Mouse (Mus musculus): ENCODE measurements at regions not wholly inside any gene's neighbourhood (a gene's known extent, or its start where the extent isn't known, plus 50 kb on each side); places are given as distances from the start of the nearest gene placed in this dataset.

DNA sequence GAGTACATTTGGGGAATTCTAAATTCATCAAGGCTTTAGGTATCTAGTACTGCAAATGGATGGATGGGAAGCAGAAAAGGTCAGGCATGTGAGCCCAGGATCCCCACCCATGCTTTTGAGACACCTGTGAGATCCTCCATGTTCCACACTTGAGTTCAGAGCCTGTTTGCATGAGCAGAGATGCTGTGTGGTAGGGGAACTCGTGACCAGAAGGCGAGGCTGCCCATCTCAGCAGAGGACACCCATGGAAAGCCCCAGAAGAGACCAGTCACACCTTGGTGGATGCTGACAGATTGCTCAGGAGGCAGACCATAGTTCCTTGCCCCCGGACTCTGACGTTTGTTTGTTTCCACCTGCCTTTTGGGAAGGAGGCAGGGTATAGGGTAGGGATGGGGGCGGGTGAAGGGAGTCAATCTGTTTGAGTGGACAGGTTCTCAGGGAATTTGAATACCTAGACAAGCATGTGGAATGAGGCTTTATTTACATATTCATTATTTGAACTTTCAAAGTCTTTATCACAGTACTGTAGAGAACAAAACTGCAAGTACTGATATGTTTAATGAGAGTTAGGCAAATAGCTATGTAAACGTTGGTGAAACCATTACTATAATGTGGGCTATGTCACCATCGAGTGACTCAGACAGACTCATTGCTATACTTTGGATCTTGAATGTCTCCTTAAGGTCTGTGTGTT, 278.5 kb downstream of the Dhx35 start:
- WGBS = 85% methylated on average over 7 of the region's 7 CpGs
- H3K27me3 ChIP-seq = peaks cover 54% of the 10 kb centered on the region
- no peak overlapping the region for H3K4me3 ChIP-seq
- H3K36me3 ChIP-seq = no peaks in the 10 kb centered on the region
- no peak overlapping the region for H3K4me2 ChIP-seq (replicated peaks)
- no peaks in the 10 kb centered on the region for H3K9me3 ChIP-seq (replicated peaks)
- no peak for ATAC-seq (ENCODE audit: low FRiP score)
- H3K27ac ChIP-seq = no peak overlapping the region
- H3K4me1 ChIP-seq = peaks cover 7% of the 10 kb centered on the region
- H3K9ac ChIP-seq = no peak overlapping the region

DNA sequence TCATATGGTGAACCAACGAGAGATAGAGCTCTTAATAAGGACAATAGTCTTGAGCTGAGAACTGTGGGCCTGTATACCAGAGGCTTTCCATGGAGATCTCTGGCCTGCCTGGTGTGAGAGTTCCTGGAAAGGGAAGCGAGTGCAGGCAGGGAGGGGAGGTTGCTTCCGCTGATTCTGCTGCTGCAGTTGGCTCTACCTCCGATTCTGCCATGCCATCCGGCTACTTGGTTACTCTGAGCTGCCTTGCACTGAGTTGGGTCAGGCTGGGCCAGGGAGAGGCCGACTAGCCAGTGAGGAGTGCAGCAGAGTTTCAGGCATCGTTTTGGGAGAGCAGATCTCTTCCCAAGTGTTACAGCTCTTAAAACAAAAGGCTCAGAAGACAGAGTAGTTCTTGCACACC, 285.2 kb downstream of the Dhx35 start:
- H3K4me3 ChIP-seq = no peak overlapping the region
- 79% methylated on average over 7 of the region's 7 CpGs for WGBS
- no peak for ATAC-seq (ENCODE audit: low FRiP score)
- H3K9me3 ChIP-seq (replicated peaks) = no peaks in the 10 kb centered on the region
- H3K9ac ChIP-seq = no peak overlapping the region
- H3K4me2 ChIP-seq (replicated peaks) = no peak overlapping the region
- H3K4me1 ChIP-seq = no peaks in the 10 kb centered on the region
- H3K27me3 ChIP-seq = peaks cover 14% of the 10 kb centered on the region
- H3K27ac ChIP-seq = no peak overlapping the region
- no peaks in the 10 kb centered on the region for H3K36me3 ChIP-seq

DNA sequence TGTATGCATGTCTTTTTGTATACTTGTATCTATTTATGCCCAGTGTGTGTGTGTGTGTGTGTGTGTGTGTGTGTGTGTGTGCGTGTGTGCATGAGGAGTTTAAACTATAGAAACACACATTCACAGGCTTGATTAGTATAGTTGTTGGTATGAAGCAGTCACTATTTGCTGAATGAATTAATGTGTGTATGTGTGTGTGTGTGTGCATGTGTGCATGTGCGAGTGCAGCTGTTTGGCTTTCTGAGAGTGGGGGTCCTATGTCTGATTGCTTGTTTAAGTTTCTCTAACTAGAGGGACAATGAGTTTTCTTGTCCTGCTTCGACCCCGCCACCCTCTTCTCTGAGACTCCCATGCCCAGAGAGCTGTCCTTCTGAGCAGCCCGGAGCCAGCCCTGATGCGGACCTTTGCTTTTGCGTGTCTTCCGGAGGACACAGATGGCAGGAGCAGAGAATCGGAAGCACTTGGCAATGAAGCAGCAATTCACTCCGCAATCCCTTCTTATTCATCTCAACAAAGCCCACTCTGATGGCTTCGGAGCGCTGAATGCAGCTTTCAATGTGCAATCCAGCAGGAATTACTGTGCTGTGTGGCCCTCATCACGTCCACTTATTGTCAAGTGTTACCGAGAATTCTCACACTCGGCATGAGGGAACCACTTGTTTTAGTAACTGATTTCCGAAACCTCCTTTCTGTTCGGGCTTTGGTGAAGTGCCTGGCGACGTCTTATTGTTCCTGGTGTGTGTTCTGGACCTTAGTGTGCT, 286.4 kb downstream of the Dhx35 start:
- H3K9ac ChIP-seq = no peak overlapping the region
- WGBS = 74% methylated on average over 19 of the region's 19 CpGs
- H3K27ac ChIP-seq = no peak overlapping the region
- ATAC-seq (ENCODE audit: low FRiP score) = no peak
- peaks cover 14% of the 10 kb centered on the region for H3K27me3 ChIP-seq
- no peaks in the 10 kb centered on the region for H3K9me3 ChIP-seq (replicated peaks)
- no peak overlapping the region for H3K4me3 ChIP-seq
- H3K36me3 ChIP-seq = no peaks in the 10 kb centered on the region
- H3K4me2 ChIP-seq (replicated peaks) = no peak overlapping the region
- no peaks in the 10 kb centered on the region for H3K4me1 ChIP-seq

DNA sequence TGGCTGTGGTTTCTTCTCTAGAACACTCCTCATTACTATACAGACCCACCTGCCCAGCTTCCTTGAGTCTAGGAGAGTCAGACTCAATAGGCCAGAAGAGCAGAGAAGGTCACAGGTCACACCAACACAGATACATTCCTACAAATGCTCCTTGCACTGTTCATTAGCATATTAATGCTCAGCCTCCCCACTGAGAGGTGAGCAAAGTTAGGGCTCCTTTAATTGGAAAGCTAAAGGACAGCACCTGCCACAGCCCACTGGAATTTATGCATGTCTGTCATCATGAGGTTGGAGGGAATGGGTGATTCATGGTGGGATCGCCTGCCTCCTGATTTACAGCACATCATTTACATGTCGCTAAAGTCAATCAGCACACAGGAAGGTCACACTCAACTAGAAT, 292.2 kb downstream of the Dhx35 start:
- no peak overlapping the region for H3K4me3 ChIP-seq
- 70% methylated on average over 2 of the region's 2 CpGs for WGBS
- no peaks in the 10 kb centered on the region for H3K4me1 ChIP-seq
- no peaks in the 10 kb centered on the region for H3K36me3 ChIP-seq
- no peak for ATAC-seq (ENCODE audit: low FRiP score)
- H3K4me2 ChIP-seq (replicated peaks) = no peak overlapping the region
- no peaks in the 10 kb centered on the region for H3K9me3 ChIP-seq (replicated peaks)
- no peak overlapping the region for H3K27ac ChIP-seq
- no peaks in the 10 kb centered on the region for H3K27me3 ChIP-seq
- H3K9ac ChIP-seq = no peak overlapping the region

DNA sequence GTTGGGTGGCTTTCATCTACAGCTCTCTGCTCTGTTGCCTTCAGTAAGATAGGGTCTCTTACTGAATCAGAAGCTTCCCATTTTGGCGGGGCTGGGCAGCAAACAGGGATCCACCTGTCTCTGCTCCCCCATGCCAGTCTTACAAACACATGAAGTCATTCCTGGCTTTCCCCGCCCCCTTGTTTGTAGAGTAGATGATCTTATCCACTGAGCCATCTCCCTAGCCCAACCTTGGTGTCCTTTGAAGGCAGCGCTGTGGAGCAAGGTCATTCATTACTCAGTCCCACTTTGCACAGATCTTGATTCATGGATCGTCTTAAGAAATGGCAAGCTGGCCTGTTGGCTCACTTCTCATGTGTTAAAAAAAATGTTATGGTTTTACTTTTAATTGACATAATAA, 293.6 kb downstream of the Dhx35 start:
- Histone ChIP-seq H3K9ac (no peak overlapping the region), H3K27ac (no peak overlapping the region), H3K4me3 (no peak overlapping the region), H3K36me3 (no peaks in the 10 kb centered on the region), H3K9me3 (replicated peaks) (no peaks in the 10 kb centered on the region), H3K4me1 (no peaks in the 10 kb centered on the region), H3K27me3 (no peaks in the 10 kb centered on the region), H3K4me2 (replicated peaks) (no peak overlapping the region)
- no peak for ATAC-seq (ENCODE audit: low FRiP score)
- WGBS = 90% methylated on average over 4 of the region's 4 CpGs

DNA sequence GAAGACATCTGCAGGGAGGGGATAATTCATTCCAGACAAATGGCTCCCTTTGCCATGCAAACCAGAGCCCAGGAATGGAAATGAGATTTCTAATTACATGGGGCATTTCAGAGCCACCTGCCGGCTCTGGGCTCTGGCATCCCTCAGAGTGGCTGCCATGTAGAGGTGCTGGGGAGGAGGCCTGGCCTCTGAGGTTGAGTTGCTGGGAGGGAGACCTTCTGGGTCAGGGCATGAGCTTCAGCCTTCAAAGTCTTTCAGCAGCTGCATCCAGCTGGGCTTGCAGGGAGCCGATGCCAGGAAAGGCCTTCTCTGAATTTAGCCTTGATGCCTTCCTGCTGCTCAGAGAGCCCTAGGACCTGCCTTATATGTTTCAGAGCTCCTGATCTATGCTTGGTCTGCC, 302.1 kb downstream of the Dhx35 start:
- 49% methylated on average over 2 of the region's 2 CpGs for WGBS
- ATAC-seq (ENCODE audit: low FRiP score) = no peak
- H3K36me3 ChIP-seq = no peaks in the 10 kb centered on the region

DNA sequence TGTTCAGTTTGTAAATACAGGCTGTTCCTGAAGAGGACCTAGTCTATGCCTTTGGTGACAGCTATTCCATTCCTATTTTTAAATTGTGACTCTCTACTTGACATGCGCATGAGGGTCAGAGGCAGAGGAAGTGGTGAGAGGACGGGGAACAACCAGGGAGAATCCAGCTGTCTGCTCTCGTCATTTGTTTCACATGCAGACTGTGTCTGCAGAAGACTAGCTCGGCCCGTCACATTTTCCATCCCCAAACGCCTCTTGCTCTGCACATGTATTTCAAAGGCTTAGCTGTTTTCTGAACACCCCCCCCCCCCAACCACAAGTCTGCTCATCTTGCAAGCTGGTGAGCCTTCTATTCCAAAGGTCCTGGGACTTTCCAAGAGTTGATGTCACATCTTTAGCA, 339.4 kb downstream of the Dhx35 start:
- Histone ChIP-seq H3K9me3 (replicated peaks) (no peaks in the 10 kb centered on the region), H3K36me3 (no peaks in the 10 kb centered on the region), H3K27ac (no peak overlapping the region), H3K9ac (no peak overlapping the region), H3K4me1 (no peaks in the 10 kb centered on the region), H3K27me3 (no peaks in the 10 kb centered on the region), H3K4me3 (no peak overlapping the region), H3K4me2 (replicated peaks) (no peak overlapping the region)
- WGBS = 83% methylated on average over 6 of the region's 6 CpGs
- no peak for ATAC-seq (ENCODE audit: low FRiP score)

More for the DNA sequence above, 302.1 kb downstream of the Dhx35 start:
- Histone ChIP-seq H3K9me3 (replicated peaks) (no peaks in the 10 kb centered on the region), H3K4me2 (replicated peaks) (no peak overlapping the region), H3K27ac (no peak overlapping the region), H3K4me3 (no peak overlapping the region), H3K27me3 (no peaks in the 10 kb centered on the region), H3K4me1 (peaks cover 3% of the 10 kb centered on the region; the same call in 1 of the 2 replicates), H3K9ac (no peak overlapping the region)

DNA sequence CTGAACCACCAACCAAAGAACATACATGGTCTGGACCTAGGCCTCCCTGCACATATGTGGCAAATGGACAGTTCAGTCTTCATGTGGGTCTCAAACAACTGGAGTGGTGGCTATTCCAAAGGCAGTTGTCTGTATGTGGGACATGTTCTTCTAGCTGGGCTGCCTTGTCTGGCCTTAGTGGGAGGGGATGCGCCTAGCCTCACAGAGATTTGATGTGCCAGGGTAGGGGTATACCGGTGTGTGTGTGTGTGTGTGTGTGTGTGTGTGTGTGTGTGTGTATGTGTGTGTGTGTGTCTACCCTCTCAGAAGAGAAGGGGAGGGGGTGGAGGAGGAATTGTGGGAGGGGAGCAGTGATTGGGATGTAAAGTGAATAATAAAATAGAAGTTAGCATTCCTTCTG, 344.0 kb downstream of the Dhx35 start:
- ATAC-seq (ENCODE audit: low FRiP score) = no peak
- no peak overlapping the region for H3K4me3 ChIP-seq
- WGBS = 95% methylated on average over 2 of the region's 2 CpGs
- H3K27ac ChIP-seq = no peak overlapping the region
- no peaks in the 10 kb centered on the region for H3K36me3 ChIP-seq
- H3K27me3 ChIP-seq = no peaks in the 10 kb centered on the region
- no peak overlapping the region for H3K9ac ChIP-seq
- no peaks in the 10 kb centered on the region for H3K9me3 ChIP-seq (replicated peaks)
- H3K4me1 ChIP-seq = no peaks in the 10 kb centered on the region
- no peak overlapping the region for H3K4me2 ChIP-seq (replicated peaks)

DNA sequence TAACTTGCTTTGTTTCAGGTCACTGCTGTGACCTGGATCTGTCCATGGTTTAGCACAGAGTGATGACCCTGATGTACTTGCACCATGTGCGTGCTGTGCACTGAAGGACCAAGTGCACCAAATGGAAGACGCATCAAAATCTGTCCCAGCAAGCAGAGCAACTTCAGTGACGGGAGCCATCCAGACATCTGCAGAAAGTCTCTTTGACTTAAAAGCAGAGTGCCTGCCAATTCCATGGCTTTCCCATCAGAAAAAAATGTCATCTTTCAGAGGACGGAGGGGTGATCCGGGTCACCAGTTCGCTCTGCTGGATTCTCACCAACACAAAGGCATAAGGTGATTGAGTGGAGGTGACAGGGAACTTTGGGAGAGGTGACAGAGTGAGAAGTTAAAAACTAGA, 351.4 kb downstream of the Dhx35 start:
- no peak for ATAC-seq (ENCODE audit: low FRiP score)
- Histone ChIP-seq H3K36me3 (no peaks in the 10 kb centered on the region), H3K4me3 (no peak overlapping the region), H3K27me3 (no peaks in the 10 kb centered on the region), H3K9ac (no peak overlapping the region), H3K4me1 (no peaks in the 10 kb centered on the region), H3K4me2 (replicated peaks) (no peak overlapping the region), H3K9me3 (replicated peaks) (no peaks in the 10 kb centered on the region), H3K27ac (no peak overlapping the region)
- 87% methylated on average over 6 of the region's 6 CpGs for WGBS

DNA sequence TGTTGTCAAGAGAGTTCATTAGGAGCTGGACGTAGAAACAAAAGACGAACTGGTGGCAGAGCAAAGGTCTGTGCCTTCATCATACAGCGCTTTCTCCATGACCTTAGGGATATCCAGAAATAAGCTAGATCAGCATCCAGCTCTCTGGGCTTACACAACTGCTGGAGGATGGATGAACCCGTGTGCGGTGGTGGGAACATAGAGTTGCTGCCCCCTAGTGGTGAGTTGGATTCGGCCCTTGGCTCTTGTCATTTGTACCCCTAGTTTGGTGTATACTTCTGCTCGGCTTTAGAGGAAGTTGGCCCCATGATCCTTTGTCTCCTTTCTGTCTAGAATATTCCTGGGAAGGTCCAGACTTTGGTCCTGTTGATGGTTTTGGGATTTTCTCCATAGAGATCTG, 369.4 kb downstream of the Dhx35 start:
- WGBS = 37% methylated on average over 7 of the region's 7 CpGs
- H3K27ac ChIP-seq = no peak overlapping the region
- H3K9me3 ChIP-seq (replicated peaks) = no peaks in the 10 kb centered on the region
- no peaks in the 10 kb centered on the region for H3K4me1 ChIP-seq
- no peak overlapping the region for H3K9ac ChIP-seq
- no peaks in the 10 kb centered on the region for H3K27me3 ChIP-seq
- no peaks in the 10 kb centered on the region for H3K36me3 ChIP-seq
- no peak overlapping the region for H3K4me2 ChIP-seq (replicated peaks)
- H3K4me3 ChIP-seq = no peak overlapping the region
- ATAC-seq (ENCODE audit: low FRiP score) = no peak

DNA sequence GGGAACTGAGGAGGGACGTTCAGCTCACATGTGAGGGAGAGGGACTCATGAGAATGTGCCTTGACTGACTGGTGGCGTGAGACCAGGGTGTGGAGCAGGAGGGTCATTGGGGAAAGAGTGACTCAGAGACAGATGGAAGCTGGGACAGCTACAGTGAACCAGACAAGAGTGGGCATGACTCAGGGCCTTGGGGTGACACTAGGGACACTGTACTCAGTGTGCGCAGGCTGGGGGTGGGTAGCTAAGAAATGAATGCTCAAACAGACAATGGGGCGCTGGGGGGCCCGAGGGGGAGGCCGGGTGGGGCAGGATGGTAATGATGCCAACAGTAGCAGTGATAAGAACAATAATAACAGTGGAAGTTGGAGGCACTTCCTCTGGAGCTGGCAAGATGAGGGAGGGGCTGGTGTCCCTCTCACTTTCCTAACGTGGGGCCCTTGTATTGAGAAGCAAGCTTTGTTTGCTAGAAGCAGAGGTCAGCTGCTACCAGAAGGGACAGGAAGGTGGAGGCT, 374.0 kb downstream of the Dhx35 start:
- Histone ChIP-seq H3K4me1 (no peaks in the 10 kb centered on the region), H3K36me3 (no peaks in the 10 kb centered on the region), H3K27ac (no peak overlapping the region), H3K4me3 (no peak overlapping the region), H3K4me2 (replicated peaks) (no peak overlapping the region), H3K9ac (no peak overlapping the region), H3K27me3 (no peaks in the 10 kb centered on the region), H3K9me3 (replicated peaks) (no peaks in the 10 kb centered on the region)
- ATAC-seq (ENCODE audit: low FRiP score) = no peak
- 69% methylated on average over 7 of the region's 7 CpGs for WGBS

DNA sequence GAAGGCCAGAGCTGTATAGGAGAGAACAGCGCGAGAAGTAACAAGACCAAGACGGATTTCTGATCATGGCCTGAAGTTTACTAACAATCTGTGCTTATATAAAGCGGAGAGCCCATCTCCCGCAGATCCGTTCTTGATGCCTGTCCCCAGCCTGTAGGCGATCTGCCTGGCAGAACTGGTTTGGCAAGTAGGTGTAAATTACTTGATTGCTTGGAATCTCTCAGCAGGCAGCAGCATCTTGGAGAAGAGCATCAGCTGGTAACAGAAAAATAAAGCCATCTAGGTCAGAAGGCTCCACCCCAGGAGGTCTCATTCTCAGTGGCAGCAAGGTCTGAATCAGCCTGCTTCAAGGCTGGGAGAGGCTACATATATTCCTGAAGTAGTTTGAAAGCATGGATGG, 401.5 kb downstream of the Dhx35 start:
- no peak overlapping the region for H3K27ac ChIP-seq
- no peak overlapping the region for H3K4me3 ChIP-seq
- H3K9ac ChIP-seq = no peak overlapping the region
- 0 out of 2 replicates have a peak, but pooled peaks cover 5% of the 10 kb centered on the region for H3K4me1 ChIP-seq
- 50% methylated on average over 7 of the region's 7 CpGs for WGBS
- H3K27me3 ChIP-seq = no peaks in the 10 kb centered on the region
- no peak for ATAC-seq (ENCODE audit: low FRiP score)
- no peaks in the 10 kb centered on the region for H3K9me3 ChIP-seq (replicated peaks)
- H3K36me3 ChIP-seq = no peaks in the 10 kb centered on the region
- no peak overlapping the region for H3K4me2 ChIP-seq (replicated peaks)

DNA sequence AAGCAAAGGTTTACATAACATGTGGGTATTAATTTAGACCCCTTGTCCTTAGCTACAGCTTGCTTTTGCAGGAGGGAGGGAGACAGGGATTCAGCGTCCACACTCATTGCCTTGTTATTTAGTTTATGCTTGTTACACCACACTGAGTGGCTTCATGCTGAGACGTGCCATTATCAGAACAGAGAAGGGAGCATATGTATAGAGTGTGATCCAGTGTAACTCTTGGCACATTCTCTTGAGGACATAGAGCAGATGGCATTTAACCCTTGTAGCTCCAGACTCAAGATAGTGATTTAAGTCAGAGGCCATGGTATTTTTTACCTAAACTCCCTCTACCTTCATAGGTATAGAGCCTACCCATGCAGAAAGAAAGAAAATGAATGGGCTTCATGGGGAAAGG, 437.7 kb downstream of the Dhx35 start:
- Histone ChIP-seq H3K9ac (no peak overlapping the region), H3K4me1 (peaks cover 4% of the 10 kb centered on the region; the same call in 1 of the 2 replicates), H3K36me3 (no peaks in the 10 kb centered on the region), H3K27me3 (no peaks in the 10 kb centered on the region), H3K9me3 (replicated peaks) (no peaks in the 10 kb centered on the region), H3K4me3 (no peak overlapping the region), H3K4me2 (replicated peaks) (no peak overlapping the region), H3K27ac (no peak overlapping the region)
- WGBS = 39% methylated on average over 2 of the region's 2 CpGs
- ATAC-seq (ENCODE audit: low FRiP score) = no peak
